Comparison of ENCODE assay signal across 8 mouse cellular contexts in genomic region chr14:31662555-31663211, GRCm38 (mm10). TPM values are rescaled to one million over a fixed set of nuclear protein-coding genes. Genes with fewer than 3 reads are reported as not detected.
DNase-seq lines count a peak whose midpoint lies in the region; ATAC-seq and TF ChIP-seq lines count a peak whose summit lies in the region.

No protein-coding gene starts in this region.

- no peak overlapping the region for H3K4me3 ChIP-seq in liver, embryonic 14.5 days (ENCODE audit: insufficient read depth in 1 of 2, low read depth in 2 of 2, low read length in 2 of 2)
- peak overlapping the region; percentile 41 for H3K4me3 ChIP-seq in neural tube, embryonic 13.5 days

- intact Hi-C loops in left cerebral cortex, postnatal 4 days (cut with DNase I) = no loop called here
- intact Hi-C loops in gastrocnemius, postnatal 14 days (cut with DNase I; ENCODE audit: low total_unique reads) = no loop called here

- peak; percentile 12 for ATAC-seq in inflammation-experienced regulatory T-cells, adult 6 months
- no peak for ATAC-seq in liver, embryonic 14.5 days (ENCODE audit: insufficient read depth)
- peak; percentile 74 for ATAC-seq in neural tube, embryonic 13.5 days (ENCODE audit: low read depth)
- ATAC-seq in granulocyte monocyte progenitor cell, adult 5-6 weeks (replicated peaks; ENCODE audit: poor library complexity, severe bottlenecking) = no peak; the same call in 1 of the 2 replicates

- peak overlapping the region; percentile 65 for H3K4me2 ChIP-seq in liver, embryonic 14.5 days (ENCODE audit: low read depth)
- H3K4me2 ChIP-seq in neural tube, embryonic 13.5 days = peak overlapping the region; percentile 70

- TF ChIP-seq CTCF in liver, embryonic 14.5 days (IDR thresholded peaks at IDR 0.05; ENCODE audit: low read depth) = no peak; the same call in 1 of the 2 replicates

- no peaks in the 10 kb centered on the region for H3K9me3 ChIP-seq in liver, embryonic 14.5 days (ENCODE audit: control insufficient read depth, low read length)
- H3K9me3 ChIP-seq in neural tube, embryonic 13.5 days = no peaks in the 10 kb centered on the region

- DNase-seq in left cerebral cortex, postnatal 4 days = peak; percentile 84
- no peak for DNase-seq in left cerebral cortex, adult 11 months (ENCODE audit: low spot score)
- peak; percentile 62 for DNase-seq in cerebellum, adult 9-11 months
- peak; percentile 81 for DNase-seq in gastrocnemius, postnatal 14 days
- no peak for DNase-seq in liver, embryonic 14.5 days (ENCODE audit: low read depth in 3 of 3, low spot score in 3 of 3)

- peaks cover 0 to 34% of the 10 kb centered on the region in 2 experiments for H3K4me1 ChIP-seq in liver, embryonic 14.5 days (replicated peaks; ENCODE audit: control insufficient read depth in 2 of 2, insufficient read depth in 2 of 2, low read length in 1 of 2)
- H3K4me1 ChIP-seq in neural tube, embryonic 13.5 days (replicated peaks) = peaks cover 79% of the 10 kb centered on the region

- no peaks in the 10 kb centered on the region for H3K36me3 ChIP-seq in liver, embryonic 14.5 days (replicated peaks; ENCODE audit: control insufficient read depth, insufficient read depth, low read depth)
- H3K36me3 ChIP-seq in neural tube, embryonic 13.5 days = peaks cover 7% of the 10 kb centered on the region; the same call in 1 of the 2 replicates

- H3K27ac ChIP-seq in liver, embryonic 14.5 days = no peak overlapping the region
- peak overlapping the region; percentile 99 for H3K27ac ChIP-seq in neural tube, embryonic 13.5 days (replicated peaks)

- no peaks in the 10 kb centered on the region for H3K27me3 ChIP-seq in liver, embryonic 14.5 days (ENCODE audit: control insufficient read depth, insufficient read depth, low read length)
- no peaks in the 10 kb centered on the region for H3K27me3 ChIP-seq in neural tube, embryonic 13.5 days

- H3K9ac ChIP-seq in liver, embryonic 14.5 days (replicated peaks) = no peak overlapping the region
- peak overlapping the region; percentile 68 for H3K9ac ChIP-seq in neural tube, embryonic 13.5 days

- TF ChIP-seq EP300 in liver, embryonic 14.5 days (IDR thresholded peaks at IDR 0.05; ENCODE audit: low read depth) = no peak

- WGBS in liver, embryonic 14.5 days (ENCODE audit: insufficient replicate concordance) = 29% methylated on average over 9 of the region's 9 CpGs
- WGBS in neural tube, embryonic 13.5 days = 15% methylated on average over 9 of the region's 9 CpGs

RNA-seq across cellular contexts. Expression of gene Hacl1, which starts 21.6 kb away (rescaled TPM):
- total RNA-seq in left cerebral cortex, postnatal 4 days (2021) = 1 to 10 TPM; 4.9 to 6.0 TPM
- total RNA-seq in gastrocnemius, postnatal 14 days (2021) = 1 to 10 TPM; 7.3 to 8.1 TPM
- polyA plus RNA-seq in inflammation-experienced regulatory T-cells, adult 6 months (2017; shearing (Covaris generic)) = 10 to 100 TPM; 23.5 to 36.6 (median 25.0) TPM
- polyA plus RNA-seq in liver, embryonic 14.5 days (2012; rRNA removed) = 3.5 and 7.4 TPM in 2 replicates
- 10.7 and 13.3 TPM in 2 replicates for polyA plus RNA-seq in liver, embryonic 14.5 days (2014; fragmentation: Nextera tagmentation; extraction: Ambion mirVana)
- 8.8 and 9.9 TPM in 2 replicates for polyA plus RNA-seq in neural tube, embryonic 13.5 days (2015; fragmentation: Nextera tagmentation; extraction: Ambion mirVana)
- total RNA-seq in granulocyte monocyte progenitor cell, adult 5-6 weeks (2014; fragmentation: Nextera tagmentation) = 6.0 and 23.7 TPM in 2 replicates
- total RNA-seq in granulocyte monocyte progenitor cell, adult 5-6 weeks (2017) = 24.1 and 24.3 TPM in 2 replicates

RNA-seq across cellular contexts. Expression of gene Btd, which starts 21.9 kb away (rescaled TPM):
- total RNA-seq in left cerebral cortex, postnatal 4 days (2021) = 1 to 10 TPM; 9.5 to 10.0 TPM
- total RNA-seq in gastrocnemius, postnatal 14 days (2021) = 1 to 10 TPM; 7.0 to 7.4 TPM
- 10 to 100 TPM; 20.3 to 28.6 (median 24.2) TPM for polyA plus RNA-seq in inflammation-experienced regulatory T-cells, adult 6 months (2017; shearing (Covaris generic))
- polyA plus RNA-seq in liver, embryonic 14.5 days (2012; rRNA removed) = 7.6 and 12.9 TPM in 2 replicates
- 8.8 and 8.9 TPM in 2 replicates for polyA plus RNA-seq in liver, embryonic 14.5 days (2014; fragmentation: Nextera tagmentation; extraction: Ambion mirVana)
- 16.9 and 17.8 TPM in 2 replicates for polyA plus RNA-seq in neural tube, embryonic 13.5 days (2015; fragmentation: Nextera tagmentation; extraction: Ambion mirVana)
- 23.4 and 25.4 TPM in 2 replicates for total RNA-seq in granulocyte monocyte progenitor cell, adult 5-6 weeks (2014; fragmentation: Nextera tagmentation)
- total RNA-seq in granulocyte monocyte progenitor cell, adult 5-6 weeks (2017) = 11.3 and 12.4 TPM in 2 replicates

RNA-seq across cellular contexts. Expression of gene Gm49387, which starts 22.0 kb away (rescaled TPM):
- total RNA-seq in left cerebral cortex, postnatal 4 days (2021) = not detected
- not detected for total RNA-seq in gastrocnemius, postnatal 14 days (2021)
- 1 to 10 TPM in 1 of 3 experiments, not detected in 2; 1.5 TPM for polyA plus RNA-seq in inflammation-experienced regulatory T-cells, adult 6 months (2017; shearing (Covaris generic))
- polyA plus RNA-seq in liver, embryonic 14.5 days (2012; rRNA removed) = not detected in 2 replicates
- 0.65 and 2.3 TPM in 2 replicates for polyA plus RNA-seq in liver, embryonic 14.5 days (2014; fragmentation: Nextera tagmentation; extraction: Ambion mirVana)
- 0.73 TPM in 1 of 2 replicates, not detected in the other for polyA plus RNA-seq in neural tube, embryonic 13.5 days (2015; fragmentation: Nextera tagmentation; extraction: Ambion mirVana)
- total RNA-seq in granulocyte monocyte progenitor cell, adult 5-6 weeks (2014; fragmentation: Nextera tagmentation) = not detected in 2 replicates
- not detected in 2 replicates for total RNA-seq in granulocyte monocyte progenitor cell, adult 5-6 weeks (2017)

Comparison
In these comparisons a context has a peak if more than half of its experiments do, and no peak if none do; other contexts are left out.
1. DNase-seq: peak in left cerebral cortex, postnatal 4 days (single experiment), cerebellum, adult 9-11 months (single experiment) and gastrocnemius, postnatal 14 days (single experiment); none in left cerebral cortex, adult 11 months (single experiment) and liver, embryonic 14.5 days (0 of 3).
2. ATAC-seq: peak in inflammation-experienced regulatory T-cells, adult 6 months (single experiment) and neural tube, embryonic 13.5 days (single experiment); none in liver, embryonic 14.5 days (single experiment) and granulocyte monocyte progenitor cell, adult 5-6 weeks (single experiment).